Mouse (Mus musculus) kidney, adult 11 months (tissue): ENCODE results near the gene Ahcy.
A peak's percentile ranks its signal among the peaks of the same experiment; 100 is the strongest.
"Not testable (repeated sequence)": the region's sequence is repeated elsewhere in the genome, so short reads cannot be mapped to it uniquely, and the experiment has no call there.

Source experiments
- DNase-seq: peaks from one replicate; pipeline ENCODE4 v3.0.0; 2022

The Ahcy gene

DNA sequence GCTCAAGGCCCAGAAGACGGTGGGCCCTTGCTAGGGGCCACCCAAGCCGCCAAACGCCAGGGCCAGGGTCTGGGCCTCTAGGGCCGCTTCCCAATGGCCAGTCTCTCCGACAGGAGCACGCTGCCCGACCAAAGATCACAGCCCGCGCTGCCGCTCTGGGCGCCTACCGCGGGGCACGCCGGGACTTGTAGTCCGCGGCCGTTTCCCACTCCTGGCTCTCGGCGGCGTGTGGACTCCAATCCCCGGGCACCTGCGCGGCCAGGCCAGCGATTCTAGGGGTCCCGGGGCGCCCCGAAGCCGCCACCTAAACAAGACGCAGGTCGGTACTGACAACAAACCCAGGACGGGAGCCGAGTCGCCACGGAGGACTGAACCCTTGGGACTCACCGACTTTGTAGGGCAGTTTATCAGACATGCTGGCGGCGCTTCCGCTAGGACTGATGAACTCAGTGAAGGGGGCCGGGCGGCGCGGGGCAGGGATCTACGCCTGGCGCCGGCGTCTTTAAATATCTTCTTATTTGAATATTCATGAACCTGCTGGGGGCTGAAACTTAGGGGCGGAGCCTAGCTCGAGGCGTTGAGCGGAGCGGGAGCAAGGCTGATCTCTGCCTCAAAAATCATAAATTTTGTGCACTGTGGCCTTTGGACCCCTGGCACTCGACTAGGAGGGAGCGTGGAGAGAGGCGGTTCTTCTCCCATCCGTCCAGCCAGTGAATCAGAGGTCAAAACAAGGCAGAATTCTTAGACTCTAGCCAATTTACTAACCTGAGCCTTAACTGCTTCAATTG is at the start of gene Ahcy:
TSS of gene Ahcy (minus strand) at position 520 of the 788 bp plus-strand sequence.
- DNase-seq: peak; percentile 96

DNA sequence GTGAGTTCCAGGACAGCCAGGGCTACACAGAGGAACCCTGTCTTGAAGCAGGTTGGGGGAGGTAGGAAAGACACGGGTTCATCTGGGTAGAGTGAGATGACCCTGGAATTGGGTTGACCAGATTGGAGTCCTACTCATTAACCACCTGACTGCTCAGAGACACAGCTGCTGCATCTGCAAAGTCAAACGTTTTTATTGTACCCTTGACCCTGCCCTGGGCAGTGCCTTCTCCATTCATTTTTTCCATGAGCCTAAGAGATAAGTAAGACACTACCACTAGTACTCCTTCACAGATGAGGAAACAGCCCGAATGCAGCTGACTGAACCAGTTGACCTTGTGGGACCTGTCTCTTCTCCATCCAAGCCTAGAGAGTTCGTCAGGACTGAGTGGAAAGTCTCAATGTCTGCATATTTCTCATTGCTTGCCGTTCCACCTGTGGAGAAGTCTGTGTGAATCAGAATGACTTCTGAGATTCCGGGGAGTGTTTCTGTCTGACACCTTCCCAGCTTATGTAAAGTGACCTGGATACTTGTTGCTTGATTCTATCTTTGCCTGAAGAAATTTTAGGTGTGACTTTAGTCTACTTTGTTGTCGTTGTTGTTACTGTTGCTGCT is 41.0 kb upstream of the Ahcy start:
- DNase-seq: peak; percentile 62

DNA sequence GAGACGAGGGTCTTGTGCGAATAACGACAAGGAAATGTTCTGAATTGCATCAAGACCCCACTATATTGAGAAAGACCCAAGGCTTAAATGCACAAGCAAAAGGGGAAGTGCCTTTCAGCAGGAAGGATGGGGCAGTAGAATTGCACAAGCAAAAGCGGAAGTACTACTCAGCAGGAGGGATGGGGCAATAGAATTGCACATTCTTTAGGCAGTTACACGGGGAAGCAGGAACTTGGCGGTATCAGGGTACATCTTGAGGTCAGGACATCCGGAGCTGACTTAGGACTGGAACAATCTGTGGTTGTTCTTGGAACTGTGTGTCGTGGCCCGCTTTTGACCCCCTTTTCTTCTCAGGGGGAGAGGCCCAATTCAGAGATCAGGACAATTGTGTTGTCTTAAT is 33.0 kb upstream of the Ahcy start:
- DNase-seq: not testable (repeated sequence)

DNA sequence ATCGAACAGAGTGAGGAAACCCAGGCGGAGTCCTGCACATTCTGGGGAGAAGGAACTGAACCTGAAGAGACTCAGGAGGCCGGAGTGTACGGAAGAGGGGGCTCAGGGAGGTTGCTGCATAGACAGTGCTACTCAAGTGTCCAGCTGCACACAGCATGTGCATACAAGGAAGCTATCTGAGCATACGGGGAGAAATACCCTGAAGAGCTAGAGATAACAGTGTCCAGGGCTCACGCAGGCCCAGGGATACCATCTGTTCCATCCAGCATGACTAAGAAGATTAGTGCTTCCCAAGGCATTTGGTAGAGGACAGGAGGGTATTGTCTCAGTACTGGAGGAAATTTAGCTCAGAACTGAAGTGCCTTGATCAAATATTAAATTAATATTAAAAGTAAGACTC is 29.3 kb upstream of the Ahcy start:
- no peak for DNase-seq

DNA sequence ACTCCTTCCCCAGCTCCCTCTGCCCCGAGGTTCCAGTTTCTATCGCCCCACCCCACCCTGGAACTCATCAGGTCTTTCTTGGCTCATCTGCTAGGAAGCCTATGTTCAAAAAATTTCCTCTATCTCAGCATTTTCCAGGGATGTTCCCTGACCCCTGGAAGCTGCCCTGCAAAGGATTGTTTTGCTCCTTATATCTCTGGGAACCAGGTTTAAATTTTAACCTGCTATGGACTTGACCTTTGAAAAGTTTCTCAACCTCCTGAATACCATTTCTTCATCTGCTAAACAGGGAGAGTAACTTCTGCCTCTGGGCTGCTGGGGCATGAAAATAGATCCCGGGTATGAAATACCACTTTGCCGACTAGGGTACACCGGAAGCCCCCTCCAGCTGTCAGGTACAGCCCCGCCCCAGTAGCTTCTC is 27.5 kb upstream of the Ahcy start:
- peak; percentile 80 for DNase-seq

DNA sequence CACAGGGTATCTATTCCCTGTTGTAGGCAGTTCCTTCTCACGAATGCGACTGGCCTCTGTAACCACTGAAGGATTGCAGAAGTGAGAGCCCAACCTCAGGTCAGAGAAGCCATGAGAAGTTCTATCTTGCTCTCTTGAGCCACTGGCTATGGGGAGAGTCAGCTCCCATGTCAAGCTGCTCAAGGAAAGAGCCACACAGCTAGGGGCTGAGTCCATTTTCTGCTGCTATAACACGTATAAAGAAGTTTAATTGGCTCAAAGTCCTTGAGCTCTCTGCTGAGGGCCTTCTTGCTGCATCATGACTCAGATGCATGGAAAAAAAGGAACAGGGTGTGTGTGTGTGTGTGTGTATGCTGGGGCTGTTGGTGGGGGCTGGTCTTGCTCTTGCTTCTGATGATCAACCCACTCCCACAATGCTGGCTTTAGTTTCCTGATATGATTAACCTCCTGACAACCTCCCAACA is 26.5 kb upstream of the Ahcy start:
- no peak for DNase-seq

DNA sequence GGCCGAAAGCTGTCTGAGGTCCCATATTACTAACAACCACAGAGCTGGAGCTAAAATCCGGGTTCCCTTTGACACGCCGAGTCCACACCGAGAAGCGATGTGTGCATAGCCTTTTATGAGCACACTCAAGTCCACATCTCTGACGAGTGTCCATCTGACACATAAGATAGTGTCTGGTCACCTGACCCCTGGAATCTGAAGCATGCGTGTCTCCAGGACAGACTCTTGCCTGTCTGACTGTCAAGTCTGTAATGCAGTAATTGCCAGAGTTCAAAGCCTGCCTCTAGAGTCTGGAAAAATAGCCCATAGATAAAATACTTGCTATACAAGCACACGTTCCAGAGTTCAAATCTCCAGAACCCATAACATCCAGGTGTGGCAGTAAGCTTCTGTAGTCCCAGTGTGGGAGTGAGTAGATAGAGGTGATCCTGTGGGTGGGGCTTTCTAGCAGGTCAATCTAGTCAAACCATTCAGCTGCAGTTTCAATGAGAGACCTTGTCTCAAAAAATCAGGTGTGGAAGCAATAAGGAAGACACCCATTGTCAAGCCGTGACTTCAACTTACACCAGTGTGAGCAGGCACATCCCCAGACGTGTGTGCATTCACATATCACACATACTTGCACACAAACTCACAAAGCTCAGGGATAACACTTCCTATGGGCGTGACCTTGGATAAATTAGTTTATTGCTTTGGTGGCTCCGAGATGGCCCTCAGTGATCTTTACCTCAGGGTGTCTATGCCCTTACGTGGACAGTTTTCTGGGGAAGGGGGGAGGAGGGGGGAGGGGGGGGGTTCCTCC is 25.9 kb upstream of the Ahcy start:
- DNase-seq: no peak

DNA sequence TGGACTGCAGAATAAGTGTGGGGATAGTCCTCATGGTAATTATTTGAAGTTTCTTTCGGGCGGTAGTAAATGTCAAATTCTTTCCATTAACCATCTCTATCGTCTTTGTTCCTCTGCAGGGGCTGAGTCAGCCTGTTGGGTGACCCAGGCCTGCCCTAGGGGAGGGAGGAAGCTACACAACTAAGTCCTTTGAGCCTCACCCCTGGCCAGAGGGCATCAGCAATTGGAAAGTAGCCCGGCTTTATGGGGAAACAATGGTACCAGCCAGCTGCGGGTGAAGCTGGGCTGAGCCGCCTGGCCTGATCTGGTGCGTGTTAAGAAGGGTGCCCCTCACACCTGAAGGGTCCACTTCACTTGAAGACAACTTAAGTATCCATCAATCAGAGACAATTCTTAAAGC is 25.1 kb upstream of the Ahcy start:
- DNase-seq: peak; percentile 82

DNA sequence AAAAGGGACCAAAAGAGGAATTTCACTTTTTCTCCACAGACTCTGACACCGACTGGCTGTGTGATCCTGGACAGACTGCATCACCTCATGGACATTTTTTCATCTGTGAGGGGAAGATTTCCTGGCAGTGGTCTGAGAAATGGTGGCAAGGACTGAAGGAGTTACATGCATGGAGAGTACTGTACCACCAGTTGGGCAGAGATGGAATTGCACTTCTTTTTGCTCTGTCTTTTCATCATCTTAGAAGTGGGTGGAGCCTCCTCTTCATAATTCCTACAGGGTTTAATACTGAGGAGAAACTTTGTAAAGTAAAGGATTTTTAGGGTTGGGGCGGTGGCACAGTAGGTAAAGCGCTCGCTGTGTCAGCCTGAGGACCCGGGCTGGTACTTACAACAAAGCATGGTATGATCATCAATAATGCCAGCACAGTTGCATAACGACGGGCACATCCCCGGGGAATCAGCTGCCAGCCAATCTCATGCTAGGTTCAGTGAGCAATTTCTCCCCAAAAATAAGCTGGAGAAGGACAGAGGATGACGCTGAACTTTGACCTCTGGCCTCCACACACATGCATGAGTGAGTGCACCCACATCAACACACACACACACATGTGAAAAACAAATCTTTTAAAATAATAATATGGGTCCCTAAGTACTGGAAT is 24.6 kb upstream of the Ahcy start:
- peak; percentile 69 for DNase-seq

DNA sequence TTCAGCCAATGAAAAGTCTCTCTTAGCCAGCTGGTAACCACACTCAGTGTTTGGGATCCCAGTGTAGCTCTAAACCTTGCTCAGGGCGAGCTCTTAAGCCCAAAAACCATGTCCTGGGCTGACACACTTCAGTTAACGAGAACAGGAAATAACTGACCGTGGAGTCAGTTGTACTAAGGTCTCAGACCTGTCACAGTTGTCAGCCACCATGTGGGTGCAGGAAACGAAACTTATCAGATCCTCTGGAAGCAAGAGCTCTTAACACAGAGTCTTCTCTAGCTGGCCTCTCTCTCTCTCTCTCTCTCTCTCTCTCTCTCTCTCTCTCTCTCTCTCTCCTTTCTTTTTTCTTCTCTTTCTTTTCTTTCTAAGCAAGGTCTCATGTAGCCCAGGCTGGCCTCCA is 19.1 kb upstream of the Ahcy start:
- no peak for DNase-seq

DNA sequence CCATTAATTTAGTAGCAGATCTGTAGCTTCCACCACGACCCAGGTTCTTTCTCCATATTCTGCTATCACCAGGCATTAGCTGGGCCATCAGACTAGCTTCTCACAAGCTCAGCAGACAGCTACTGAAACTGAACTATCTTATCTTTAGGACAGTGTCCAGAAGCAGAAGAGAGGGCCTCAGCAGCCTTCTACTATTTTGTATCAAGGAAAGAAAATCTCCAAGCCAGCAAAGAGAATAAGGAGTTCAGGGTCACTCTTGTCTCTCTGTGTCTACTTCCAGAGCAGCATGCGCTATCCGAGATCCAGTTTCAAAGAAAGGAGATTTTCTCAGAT is 17.4 kb upstream of the Ahcy start:
- DNase-seq: no peak

DNA sequence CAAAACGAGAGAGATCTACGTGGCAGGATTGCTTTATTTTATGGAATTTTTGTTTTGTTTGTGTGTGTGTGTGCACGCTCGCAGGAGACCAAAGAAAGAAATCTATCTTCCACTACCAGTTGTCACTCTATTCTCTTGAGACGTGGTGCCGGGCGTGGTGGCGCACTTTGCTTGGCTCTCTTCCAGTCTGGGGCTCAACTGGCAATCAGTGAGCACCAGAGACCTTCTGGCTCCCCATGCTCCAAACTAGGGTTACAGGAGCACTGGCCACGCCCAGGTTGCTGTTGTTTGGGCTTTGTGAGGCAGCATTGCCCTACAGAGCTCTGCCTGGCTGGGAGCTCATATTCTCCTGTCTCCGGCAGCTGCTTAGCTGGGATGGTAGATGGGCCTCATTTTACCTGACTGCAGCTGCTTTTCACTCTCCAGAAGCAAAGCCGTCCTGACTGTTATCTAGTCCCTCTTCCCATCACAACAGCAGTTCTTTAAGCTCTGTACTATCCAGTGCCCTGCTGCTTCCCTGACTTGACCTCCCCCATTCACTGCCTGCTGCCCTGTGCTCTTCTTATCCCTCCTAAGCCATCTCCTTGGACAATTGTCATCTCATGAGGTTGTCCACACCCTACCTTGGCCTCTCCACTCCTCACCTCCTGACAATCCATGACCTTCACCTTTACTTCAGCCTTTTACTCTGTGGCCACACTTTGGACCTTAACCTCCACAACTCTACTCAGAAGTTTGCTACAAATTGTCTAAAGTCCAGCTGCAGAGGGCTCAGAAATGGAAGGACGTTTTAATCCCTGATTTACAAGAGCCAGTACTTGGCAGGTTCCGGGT is 16.8 kb upstream of the Ahcy start:
- DNase-seq: peak; percentile 40

DNA sequence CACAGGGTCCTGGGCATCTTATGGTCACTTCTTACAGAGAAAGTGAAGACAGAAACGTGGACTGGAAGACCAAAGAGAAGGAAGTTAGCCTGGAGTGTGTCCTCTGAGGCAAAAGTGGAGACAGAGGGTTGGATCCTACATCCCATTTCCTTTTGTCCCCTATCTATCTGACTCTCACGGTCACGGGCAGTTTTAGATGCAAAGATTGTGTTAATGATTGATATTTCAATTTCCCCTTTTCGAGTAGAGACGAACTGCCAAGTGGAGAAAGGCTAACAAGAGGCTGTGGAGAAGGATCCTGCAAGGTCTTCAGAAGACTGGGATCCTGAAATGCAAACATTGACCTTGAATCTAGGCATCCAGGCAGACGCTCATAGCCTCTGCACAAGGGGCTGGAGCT is 14.0 kb upstream of the Ahcy start:
- DNase-seq: no peak

DNA sequence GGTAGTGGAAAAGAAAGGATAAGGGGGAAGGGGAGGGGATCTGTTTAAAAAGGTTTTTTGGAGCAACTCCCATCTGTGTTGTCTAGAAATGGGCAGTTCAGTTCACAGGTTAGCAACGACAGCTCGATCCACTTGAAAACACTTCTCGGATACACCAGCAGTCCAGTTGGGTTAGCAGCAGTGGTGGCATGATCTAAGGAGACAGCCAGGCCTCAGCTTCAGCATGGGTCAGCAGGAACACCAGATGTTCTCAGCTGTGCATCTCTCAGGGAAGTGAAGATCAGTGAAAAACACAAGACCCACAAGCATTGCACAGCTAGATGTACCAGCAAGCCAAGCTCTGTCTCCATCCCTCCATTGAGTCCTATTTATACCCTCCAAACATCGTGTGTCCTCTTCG is 12.0 kb upstream of the Ahcy start:
- no peak for DNase-seq

DNA sequence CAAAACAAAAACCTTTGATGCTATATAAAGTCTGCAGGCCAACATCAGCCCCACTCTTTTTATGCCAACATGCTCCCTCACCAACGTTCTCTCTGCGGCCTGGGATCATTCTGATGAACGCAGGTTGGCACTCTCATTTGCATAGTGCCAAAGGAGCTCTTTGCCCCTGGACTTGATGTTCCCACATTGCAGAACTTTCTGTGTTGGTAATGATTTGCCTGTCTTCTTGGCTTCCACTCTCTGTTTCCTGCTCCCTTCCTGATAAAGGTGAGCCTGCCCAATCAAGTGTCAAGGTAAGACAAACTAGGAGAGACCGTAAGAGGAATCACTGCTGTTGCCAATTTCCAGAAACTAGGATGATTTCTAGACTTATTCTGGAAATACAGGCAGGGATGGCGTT is 10.2 kb upstream of the Ahcy start:
- DNase-seq: peak; percentile 67

DNA sequence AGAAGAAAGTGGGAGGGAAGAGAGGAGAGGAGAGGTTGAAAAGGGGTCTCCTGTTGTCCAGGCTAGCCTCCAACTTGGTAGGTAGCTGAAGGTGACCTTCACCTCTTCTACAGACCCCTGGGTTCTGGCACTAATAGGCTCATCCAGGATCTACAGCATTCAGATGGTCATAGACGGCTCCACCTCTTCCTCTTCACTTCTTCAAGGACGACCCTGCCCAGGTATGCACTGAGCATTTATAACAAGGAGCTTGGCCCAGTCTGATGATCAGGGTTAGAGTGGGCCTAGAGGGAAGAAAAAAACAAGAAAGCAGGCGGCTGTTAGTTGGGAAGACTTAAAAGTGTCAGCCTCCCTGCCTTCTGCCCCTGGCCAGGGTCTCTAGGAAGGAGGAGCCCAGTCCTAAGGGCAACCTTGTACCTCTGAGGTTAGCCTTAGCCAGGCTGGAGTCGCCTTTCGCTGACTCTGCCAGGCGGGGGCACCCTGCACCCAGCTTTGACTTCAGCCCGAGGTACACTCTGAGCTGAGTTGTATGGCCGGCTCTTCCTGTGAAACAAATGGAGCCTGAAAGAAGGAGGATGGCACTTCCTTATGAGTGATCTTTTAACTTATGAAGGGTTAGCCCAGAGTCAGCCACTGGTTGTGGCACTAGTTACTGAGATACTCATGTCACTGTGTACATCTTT is 8.0 kb upstream of the Ahcy start:
- DNase-seq: peak; percentile 80

DNA sequence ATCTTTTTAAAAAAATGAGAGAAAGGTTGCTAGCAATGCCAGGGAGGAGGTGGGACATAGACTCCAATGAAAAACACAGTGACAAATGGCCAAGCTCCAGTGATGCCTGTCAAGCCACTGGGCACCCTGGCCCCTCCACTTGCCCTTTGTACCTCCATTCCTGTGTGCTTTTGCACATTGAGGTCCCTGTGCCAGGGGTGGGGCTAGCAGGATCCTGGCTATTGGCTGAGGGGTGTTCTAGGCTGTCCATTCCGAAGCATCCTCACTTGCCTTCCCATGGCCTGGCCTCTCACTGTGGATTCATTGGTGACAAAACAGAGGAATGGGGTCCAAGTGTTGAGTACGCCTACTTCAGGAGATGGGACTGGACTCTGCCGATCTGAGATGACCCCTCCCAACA is 6.8 kb upstream of the Ahcy start:
- peak; percentile 92 for DNase-seq

DNA sequence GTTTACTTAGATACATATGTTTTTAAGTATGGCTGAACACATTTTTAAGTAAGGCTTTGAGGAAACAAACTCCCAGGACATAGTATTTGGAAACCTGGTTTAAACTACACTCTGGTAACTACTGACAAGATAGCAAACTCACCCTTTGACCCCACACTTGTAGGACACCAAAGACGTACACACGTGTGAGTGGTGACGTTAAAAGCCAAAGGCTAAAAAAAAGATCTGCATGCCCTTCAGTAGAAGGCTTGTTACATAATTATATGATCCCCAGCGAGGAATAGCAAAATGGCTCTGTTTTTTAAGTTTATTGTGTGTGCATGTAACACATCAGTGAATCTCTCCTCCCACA is 5.9 kb upstream of the Ahcy start:
- no peak for DNase-seq

DNA sequence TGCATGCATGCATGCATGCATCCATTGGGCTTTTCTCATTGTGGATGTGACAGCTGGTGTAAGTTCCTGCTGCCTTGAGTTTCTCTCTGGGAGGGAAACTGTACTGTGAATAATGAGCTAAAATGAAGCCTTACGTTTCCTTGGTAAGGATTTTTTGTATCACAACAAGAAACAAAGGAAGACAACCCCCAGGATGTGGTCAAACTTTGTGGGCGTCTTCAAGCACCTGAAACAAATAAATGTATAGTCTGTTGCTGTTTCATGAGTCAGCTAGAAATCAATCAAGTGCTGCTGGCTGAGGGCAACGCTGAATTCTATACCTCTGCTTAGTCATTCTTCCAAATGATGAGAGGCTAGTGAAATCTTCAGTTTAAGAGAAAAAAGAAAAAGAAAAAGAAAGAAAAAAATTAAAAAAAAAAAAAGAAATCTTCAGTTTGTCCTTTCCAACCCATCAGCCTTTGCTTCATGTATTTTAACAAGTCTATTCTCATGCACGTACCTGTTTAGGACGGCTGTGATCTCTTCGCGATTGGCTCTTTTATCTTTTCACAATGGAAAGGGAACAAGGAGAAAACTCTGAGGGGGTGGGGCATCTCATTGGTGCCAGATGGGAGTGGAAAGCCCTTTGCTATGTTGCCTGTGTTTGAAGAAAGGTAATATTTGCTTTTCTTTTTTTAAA is 5.3 kb upstream of the Ahcy start:
- DNase-seq: no peak

DNA sequence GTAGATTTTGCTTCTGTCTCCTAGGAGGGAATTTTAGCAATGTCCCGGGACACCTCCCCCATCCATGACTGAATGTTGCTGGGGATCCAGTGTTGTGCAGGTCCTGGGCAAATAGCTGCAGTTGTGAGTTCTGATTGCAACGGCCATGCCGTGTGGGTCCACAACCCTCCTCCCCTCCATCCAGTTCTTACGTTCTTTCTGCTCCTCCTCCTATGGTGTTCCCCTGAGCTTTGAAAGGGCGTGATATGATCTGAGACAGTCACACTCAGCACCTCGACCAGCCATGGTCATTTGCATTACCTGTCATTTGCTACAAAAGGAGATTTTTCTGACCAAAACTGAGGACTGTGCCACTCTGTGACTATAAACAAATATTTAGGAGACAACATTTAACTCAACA is 1.4 kb upstream of the Ahcy start:
- no peak for DNase-seq

DNA sequence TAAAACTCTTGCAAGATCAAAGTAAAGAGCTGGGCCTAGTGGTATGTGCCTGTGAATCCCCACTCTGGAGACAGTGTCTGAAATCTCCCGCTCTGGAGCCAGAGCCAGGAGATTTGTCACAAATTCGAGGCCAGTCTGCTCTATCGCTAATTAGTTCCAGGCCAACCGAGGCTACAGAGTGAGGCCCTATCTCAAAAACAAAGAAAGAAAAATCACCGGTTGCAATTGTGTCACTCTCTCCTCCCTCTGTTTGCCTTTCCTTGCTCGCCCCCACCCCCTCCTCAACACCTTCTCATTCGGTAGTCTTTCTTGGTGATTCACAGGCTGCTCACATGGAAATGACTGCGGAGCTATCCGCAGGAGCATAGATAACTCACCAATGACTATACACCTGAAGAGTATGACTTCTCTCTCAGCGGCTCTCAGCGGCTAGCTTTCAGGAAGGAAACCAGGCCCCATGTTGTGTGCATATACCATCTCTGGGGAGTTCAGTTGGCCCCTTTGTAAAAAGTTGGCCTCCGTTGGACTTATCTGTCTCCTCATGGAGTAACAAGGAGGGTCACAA is 551 bp upstream of the Ahcy start:
- no peak for DNase-seq
